Mouse (Mus musculus) forebrain, embryonic 15.5 days (tissue): ENCODE data around the gene Vcp. TPM values are rescaled to one million over a fixed set of nuclear protein-coding genes. Genes with fewer than 3 reads are reported as not detected.
A peak's percentile ranks its signal among the peaks of the same experiment; 100 is the strongest.
"Not testable (repeated sequence)": the region's sequence is repeated elsewhere in the genome, so short reads cannot be mapped to it uniquely, and the experiment has no call there.

ENCODE experiments used
- ATAC-seq: fragments of 200-750 bp; cut with Nextera tagmentation; replicated peaks from 2 replicates; pipeline ENCODE4 v1.8.0; 2017; ENCODE audit warnings: mild to moderate bottlenecking, moderate TSS enrichment, moderate library complexity
- H3K27ac ChIP-seq: fragments of 300-500 bp; sonication (generic); replicated peaks from 2 replicates; pipeline ENCODE4 v1.5.1; 2015; ENCODE audit warnings: mild to moderate bottlenecking, inconsistent platforms
- H3K27me3 ChIP-seq: fragments of 300-500 bp; sonication (generic); 2 replicates; pipeline ENCODE4 v1.6.1; 2015; ENCODE audit warnings: inconsistent platforms
- H3K36me3 ChIP-seq: fragments of 300-500 bp; sonication (generic); 2 replicates; pipeline ENCODE4 v1.6.1; 2015; ENCODE audit warnings: mild to moderate bottlenecking, inconsistent platforms
- H3K4me1 ChIP-seq: fragments of 300-500 bp; sonication (generic); 2 replicates; pipeline ENCODE4 v1.6.1; 2015; ENCODE audit warnings: inconsistent platforms
- H3K4me2 ChIP-seq: fragments of 300-500 bp; sonication (generic); replicated peaks from 2 replicates; pipeline ENCODE4 v1.6.1; 2015; ENCODE audit warnings: mild to moderate bottlenecking, inconsistent platforms
- H3K4me3 ChIP-seq: fragments of 300-500 bp; sonication (generic); 2 replicates; pipeline ENCODE4 v1.5.1; 2015; ENCODE audit warnings: mild to moderate bottlenecking, inconsistent platforms
- H3K9ac ChIP-seq: fragments of 300-500 bp; sonication (generic); replicated peaks from 2 replicates; pipeline ENCODE4 v1.6.1; 2015; ENCODE audit warnings: mild to moderate bottlenecking, inconsistent platforms
- H3K9me3 ChIP-seq: fragments of 300-500 bp; sonication (generic); 2 replicates; pipeline ENCODE4 v1.6.1; 2016; ENCODE audit warnings: inconsistent platforms
- WGBS: fragments of 180-500 bp; shearing (Covaris S2); methylation state at CpG from one replicate; pipeline ENCODE4 v1.1.7; 2015; ENCODE audit warnings: mixed read lengths; 5-methylcytosine and 5-hydroxymethylcytosine counted together
- polyA plus RNA-seq: library from polyadenylated mRNA; unstranded; fragments of >200 nt; fragmentation: Nextera tagmentation; extraction: Ambion mirVana; gene quantifications from 2 replicates; pipeline ENCODE4 v1.2.1, GENCODE M21; 2015

The Vcp gene
- polyA plus RNA-seq, 1 experiment from 2014 or later, result 521 TPM

DNA sequence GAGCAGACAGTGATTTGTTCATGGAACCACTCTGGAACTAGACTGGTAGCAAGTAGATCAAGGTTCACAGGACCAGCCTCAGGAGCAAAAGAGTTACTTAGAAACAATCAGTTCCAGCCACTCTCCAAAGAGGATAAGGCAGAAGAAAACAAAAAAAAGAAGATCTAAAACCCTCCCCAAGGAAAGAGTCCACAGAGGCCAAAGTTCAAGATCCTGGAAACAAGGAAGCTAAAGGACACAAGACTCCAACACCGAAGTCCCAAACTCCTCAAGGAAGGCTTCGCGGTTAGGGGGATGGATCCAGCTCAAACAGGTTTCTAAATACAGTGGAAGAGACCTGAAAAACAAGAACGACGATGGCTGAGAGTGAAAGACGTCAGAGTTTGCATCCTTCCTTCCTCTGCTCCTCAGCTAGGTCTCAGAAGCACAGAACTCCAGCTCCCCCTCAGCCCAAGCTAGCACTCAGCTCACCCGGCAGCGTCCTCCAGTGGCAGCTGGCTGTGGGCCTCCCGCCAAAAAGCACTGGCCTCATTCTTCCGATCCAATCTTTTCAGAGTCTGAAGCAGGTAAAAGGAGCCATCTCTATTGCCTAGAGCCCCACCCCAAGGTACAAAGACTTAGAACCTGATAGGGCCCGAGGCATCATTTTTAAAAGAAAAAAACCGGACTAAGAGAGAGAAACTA is 2.6 kb upstream of the Vcp start:
- H3K27me3 ChIP-seq, result no peaks in the 10 kb centered on the region
- ATAC-seq, result no peak
- H3K27ac ChIP-seq, result no peak overlapping the region

DNA sequence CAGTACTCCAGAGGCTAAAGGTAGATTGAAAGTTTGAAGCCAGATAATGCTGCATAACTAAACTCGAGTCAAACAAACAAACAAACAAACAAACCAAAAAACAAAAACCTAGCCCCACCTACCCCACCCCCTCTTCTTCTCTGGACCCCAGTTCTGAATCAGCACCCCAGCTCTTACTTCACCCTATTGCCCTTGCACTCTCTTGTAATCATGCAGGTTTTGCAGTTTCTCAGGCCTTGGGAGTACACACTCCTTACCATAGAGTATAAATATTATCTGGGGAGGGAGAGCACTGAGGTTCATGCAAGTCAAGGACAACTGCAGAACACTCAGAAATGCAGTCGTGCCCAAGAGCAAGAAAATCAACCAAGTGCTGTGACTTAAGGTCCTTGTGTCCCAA is 965 bp upstream of the Vcp start:
- no peaks in the 10 kb centered on the region for H3K9me3 ChIP-seq
- 85% methylated on average over 2 of the region's 2 CpGs for WGBS
- H3K36me3 ChIP-seq, result 0 out of 2 replicates have a peak, but pooled peaks cover 2% of the 10 kb centered on the region
- peaks cover 29% of the 10 kb centered on the region for H3K4me1 ChIP-seq
- H3K9ac ChIP-seq, result no peak overlapping the region
- H3K27ac ChIP-seq, result peak overlapping the region; percentile 99
- H3K4me2 ChIP-seq, result 0 out of 2 replicates have a peak overlapping the region, but pooled peaks have one; percentile 39
- H3K4me3 ChIP-seq, result no peak overlapping the region
- no peaks in the 10 kb centered on the region for H3K27me3 ChIP-seq
- ATAC-seq, result no peak

More for the DNA sequence above, 2.6 kb upstream of the Vcp start:
- Histone ChIP-seq H3K4me2 (no peak overlapping the region), H3K9ac (no peak overlapping the region), H3K4me3 (no peak overlapping the region), H3K9me3 (no peaks in the 10 kb centered on the region), H3K36me3 (no peaks in the 10 kb centered on the region), H3K4me1 (peaks cover 18% of the 10 kb centered on the region)
- 76% methylated on average over 12 of the region's 12 CpGs for WGBS

DNA sequence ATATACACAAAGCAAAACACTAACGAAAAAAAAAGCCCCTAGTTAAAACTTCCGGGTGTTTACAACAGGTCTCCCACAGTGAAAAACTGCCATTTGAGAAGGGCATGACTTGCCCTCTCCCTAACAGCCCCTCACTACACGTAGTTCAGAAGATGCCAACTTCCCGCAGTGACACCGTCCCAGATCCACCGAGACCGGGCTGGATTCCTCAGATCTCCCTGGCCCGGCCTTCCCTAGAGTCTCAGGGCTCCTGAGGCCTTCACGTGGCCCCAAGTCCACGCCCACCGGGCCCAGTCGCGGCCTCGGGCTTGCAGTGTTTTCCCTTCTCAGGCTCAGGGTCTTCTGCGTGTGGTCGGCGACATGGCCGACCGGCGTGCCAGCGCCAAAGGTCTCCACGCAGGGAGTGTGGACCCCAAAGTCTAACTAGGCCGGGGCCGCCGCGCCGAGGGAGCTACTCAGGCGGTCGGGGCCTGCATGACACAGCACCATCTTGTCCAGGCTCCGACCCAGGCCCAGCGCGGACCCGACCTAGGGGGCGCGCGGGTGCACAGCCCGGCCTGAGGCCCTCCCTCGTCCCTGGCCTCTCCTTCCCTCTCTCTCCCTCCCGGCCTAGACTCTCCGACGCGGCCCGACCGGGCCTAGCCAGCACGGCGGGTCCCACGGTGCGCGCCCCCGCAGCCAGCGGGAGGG is 711 bp downstream of the Vcp start:
- peak; percentile 66 for ATAC-seq
- WGBS, result under 1% methylated on average over 51 of the region's 51 CpGs
- peaks cover 15% of the 10 kb centered on the region for H3K36me3 ChIP-seq

DNA sequence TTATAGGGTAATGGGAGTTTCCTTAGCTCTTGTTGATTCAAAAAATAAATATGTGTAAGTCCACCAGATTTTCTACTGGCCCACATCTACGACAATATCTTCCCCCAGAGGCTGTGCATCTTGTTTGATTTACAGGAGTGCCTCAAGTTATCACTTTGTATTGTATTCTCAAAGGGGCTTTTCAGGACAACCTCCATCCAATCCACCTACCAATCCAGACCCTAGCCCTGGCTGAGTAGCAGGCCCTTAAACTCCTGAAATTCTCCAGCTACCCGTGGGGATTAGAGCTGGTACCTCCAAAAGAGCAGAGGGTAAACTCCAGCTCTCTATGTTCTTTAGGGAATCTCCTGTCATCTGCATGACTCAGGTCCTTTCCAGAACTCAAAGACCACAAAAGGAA is 2.3 kb downstream of the Vcp start:
- 86% methylated on average over 2 of the region's 2 CpGs for WGBS
- no peak for ATAC-seq
- H3K9ac ChIP-seq, result peak overlapping the region; percentile 0; the same call in 1 of the 2 replicates

More for the DNA sequence above, 711 bp downstream of the Vcp start:
- Histone ChIP-seq H3K4me1 (peaks cover 29% of the 10 kb centered on the region), H3K4me3 (peak overlapping the region; percentile 100), H3K4me2 (peak overlapping the region; percentile 83), H3K9ac (peak overlapping the region; percentile 97), H3K27me3 (no peaks in the 10 kb centered on the region), H3K27ac (peak overlapping the region; percentile 99), H3K9me3 (no peaks in the 10 kb centered on the region)

DNA sequence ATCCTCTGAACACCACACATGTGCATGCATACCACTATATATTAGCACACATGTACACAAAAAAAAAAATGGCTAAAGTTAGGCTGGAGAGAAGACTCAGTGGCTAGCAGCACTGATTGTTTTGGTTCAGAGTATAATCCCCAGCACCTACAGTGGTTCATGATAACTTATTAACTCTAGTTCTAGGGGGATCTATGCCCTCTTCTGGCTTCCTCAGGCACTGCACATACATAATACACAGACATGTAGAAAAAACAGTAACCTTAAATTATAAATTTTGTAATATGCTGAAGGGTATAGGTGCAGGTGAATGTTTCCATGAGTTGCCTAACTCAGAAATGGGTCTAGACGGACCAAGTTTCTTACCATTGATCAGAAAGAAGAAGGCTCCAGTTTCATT is 12.0 kb downstream of the Vcp start:
- H3K4me3 ChIP-seq, result no peak overlapping the region
- 89% methylated on average over 1 of the region's 1 CpGs for WGBS
- ATAC-seq, result no peak
- no peak overlapping the region for H3K9ac ChIP-seq
- H3K36me3 ChIP-seq, result peaks cover 97% of the 10 kb centered on the region
- H3K27ac ChIP-seq, result no peak overlapping the region
- no peaks in the 10 kb centered on the region for H3K27me3 ChIP-seq
- H3K4me1 ChIP-seq, result no peaks in the 10 kb centered on the region
- H3K4me2 ChIP-seq, result no peak overlapping the region
- H3K9me3 ChIP-seq, result no peaks in the 10 kb centered on the region

More for the DNA sequence above, 2.3 kb downstream of the Vcp start:
- no peak overlapping the region for H3K27ac ChIP-seq
- no peaks in the 10 kb centered on the region for H3K27me3 ChIP-seq
- peaks cover 31% of the 10 kb centered on the region for H3K36me3 ChIP-seq
- H3K4me3 ChIP-seq, result peak overlapping the region; percentile 100
- H3K4me1 ChIP-seq, result peaks cover 29% of the 10 kb centered on the region
- peak overlapping the region; percentile 83 for H3K4me2 ChIP-seq
- no peaks in the 10 kb centered on the region for H3K9me3 ChIP-seq

DNA sequence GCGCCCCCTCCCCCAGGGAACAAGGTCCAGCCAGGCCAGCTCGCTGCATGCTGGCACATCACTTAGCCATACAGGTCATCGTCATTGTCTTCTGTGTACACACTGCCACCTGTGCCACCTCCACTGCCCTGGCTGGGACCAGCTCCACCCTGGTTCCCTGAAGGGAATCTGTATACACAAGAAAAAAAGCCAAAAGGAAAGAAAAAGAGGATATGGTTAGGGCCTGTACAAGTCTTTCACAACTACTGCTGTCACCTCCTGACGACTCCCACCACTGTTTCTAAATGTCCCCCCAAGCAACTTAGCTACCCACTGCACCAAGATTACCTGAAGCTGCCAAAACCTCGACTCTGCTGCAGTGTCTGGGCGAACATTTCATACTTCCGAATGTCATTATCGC is 19.8 kb downstream of the Vcp start:
- H3K36me3 ChIP-seq, result peaks cover 78% of the 10 kb centered on the region
- H3K9ac ChIP-seq, H3K4me2 ChIP-seq, H3K4me3 ChIP-seq, H3K27ac ChIP-seq, H3K9me3 ChIP-seq, H3K4me1 ChIP-seq, H3K27me3 ChIP-seq, ATAC-seq: not testable (repeated sequence)
- 92% methylated on average over 8 of the region's 8 CpGs for WGBS

DNA sequence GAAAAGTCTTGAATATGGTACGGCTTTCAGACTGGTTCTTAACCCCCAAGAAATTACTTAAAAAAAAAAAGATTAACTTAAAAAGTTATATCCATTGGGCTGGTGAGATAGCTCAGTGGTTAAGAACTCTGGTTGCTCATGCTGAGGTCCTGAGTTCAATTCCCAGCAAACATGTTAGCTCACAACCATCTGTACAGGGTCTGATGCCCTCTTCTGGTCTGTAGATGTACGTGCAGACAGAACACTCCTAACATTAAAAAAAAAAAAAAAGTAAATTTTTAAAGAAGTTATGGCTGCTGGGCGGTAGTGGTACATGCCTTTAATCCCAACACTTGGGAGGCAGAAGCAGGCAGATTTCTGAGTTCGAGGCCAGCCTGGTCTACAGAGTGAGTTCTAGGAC is 22.2 kb downstream of the Vcp start:
- Histone ChIP-seq H3K4me3 (no peak overlapping the region), H3K4me2 (no peak overlapping the region), H3K4me1 (no peaks in the 10 kb centered on the region), H3K9me3 (no peaks in the 10 kb centered on the region), H3K36me3 (peaks cover 55% of the 10 kb centered on the region), H3K27ac (no peak overlapping the region), H3K27me3 (no peaks in the 10 kb centered on the region), H3K9ac (no peak overlapping the region)
- 97% methylated on average over 4 of the region's 4 CpGs for WGBS
- no peak for ATAC-seq

DNA sequence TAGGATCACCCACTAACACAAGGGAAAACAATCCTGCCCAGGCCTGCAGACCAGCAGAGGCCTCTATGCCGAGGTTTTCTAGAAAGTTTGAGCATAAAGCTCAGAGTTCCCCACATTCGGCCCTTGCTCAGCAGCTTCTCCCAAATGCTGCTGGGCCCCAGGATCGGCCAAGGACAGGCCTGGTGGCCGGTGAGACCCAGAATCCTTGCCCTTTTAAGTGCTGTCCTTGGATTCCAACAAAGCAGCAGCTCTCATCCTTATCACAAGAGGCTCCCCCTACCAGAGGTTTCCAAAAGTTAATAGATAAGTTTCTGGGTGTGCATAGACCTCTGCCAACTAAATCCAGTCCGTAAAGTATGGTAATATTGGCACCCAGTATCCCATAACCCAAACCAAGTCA is 26.4 kb downstream of the Vcp start:
- Histone ChIP-seq H3K4me2 (no peak overlapping the region), H3K9ac (no peak overlapping the region), H3K4me1 (no peaks in the 10 kb centered on the region), H3K9me3 (no peaks in the 10 kb centered on the region), H3K4me3 (no peak overlapping the region), H3K36me3 (peaks cover 19% of the 10 kb centered on the region), H3K27me3 (no peaks in the 10 kb centered on the region), H3K27ac (no peak overlapping the region)
- 86% methylated on average over 5 of the region's 5 CpGs for WGBS
- ATAC-seq, result no peak

DNA sequence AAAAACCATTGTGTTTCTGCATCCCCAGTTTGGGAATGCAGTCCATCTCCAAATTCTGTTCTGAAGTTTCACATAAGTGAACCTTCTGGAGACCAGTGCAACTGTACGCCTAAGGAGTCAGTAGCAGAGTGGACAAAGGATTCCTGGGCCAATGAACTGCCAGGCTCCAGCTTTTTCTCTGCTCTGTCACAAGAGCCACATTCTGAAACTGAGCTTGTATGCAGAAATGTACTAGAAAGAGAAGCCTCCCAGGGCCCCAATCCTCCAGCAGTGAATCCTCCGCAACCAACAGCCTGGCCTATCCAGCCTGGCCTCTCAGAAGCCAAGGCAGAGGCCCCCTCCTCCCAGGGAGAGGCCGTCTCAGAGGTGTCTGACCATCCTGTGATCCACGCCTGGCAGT is 27.4 kb downstream of the Vcp start:
- WGBS, result 76% methylated on average over 4 of the region's 4 CpGs
- H3K4me3 ChIP-seq, result no peak overlapping the region
- H3K4me1 ChIP-seq, result no peaks in the 10 kb centered on the region
- no peaks in the 10 kb centered on the region for H3K27me3 ChIP-seq
- H3K4me2 ChIP-seq, result no peak overlapping the region
- no peaks in the 10 kb centered on the region for H3K9me3 ChIP-seq
- no peak overlapping the region for H3K27ac ChIP-seq
- H3K9ac ChIP-seq, result no peak overlapping the region
- ATAC-seq, result no peak
- H3K36me3 ChIP-seq, result peaks cover 10% of the 10 kb centered on the region; the same call in 1 of the 2 replicates

DNA sequence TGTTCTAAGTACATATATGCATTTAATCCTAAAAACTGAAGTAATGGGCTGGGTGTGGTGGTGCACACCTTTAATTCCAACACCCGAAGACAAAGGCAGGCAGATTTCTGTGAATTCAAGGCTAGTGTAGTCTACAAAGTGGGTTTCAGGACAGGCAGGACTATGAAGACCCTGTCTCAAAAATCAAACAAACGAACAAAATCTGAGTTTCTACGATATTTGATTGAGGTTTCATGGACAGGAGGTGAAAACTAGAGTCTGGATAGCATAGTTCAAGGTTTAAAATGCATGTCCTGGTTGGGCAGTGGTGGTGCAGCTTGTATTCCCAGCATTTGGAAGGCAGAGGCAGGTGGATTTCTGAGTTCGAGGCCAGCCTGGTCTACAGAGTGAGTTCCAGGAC is 31.0 kb downstream of the Vcp start, which contains the start of gene 1700022I11Rik:
TSS of gene 1700022I11Rik (plus strand) at position 301 of the 400 bp plus-strand sequence.
- H3K9me3 ChIP-seq, result no peaks in the 10 kb centered on the region
- no peak within 1 kb of the TSS for H3K4me3 ChIP-seq
- no peak within 1 kb of the TSS for H3K4me2 ChIP-seq
- H3K27me3 ChIP-seq, result no peaks in the 10 kb centered on the region
- no peak for ATAC-seq
- H3K36me3 ChIP-seq, result no peaks in the 10 kb centered on the region
- peaks cover 4% of the 10 kb centered on the region; the same call in 1 of the 2 replicates for H3K4me1 ChIP-seq
- WGBS, result 86% methylated on average over 4 of the region's 4 CpGs
- no peak within 1 kb of the TSS for H3K9ac ChIP-seq
- no peak within 1 kb of the TSS for H3K27ac ChIP-seq

DNA sequence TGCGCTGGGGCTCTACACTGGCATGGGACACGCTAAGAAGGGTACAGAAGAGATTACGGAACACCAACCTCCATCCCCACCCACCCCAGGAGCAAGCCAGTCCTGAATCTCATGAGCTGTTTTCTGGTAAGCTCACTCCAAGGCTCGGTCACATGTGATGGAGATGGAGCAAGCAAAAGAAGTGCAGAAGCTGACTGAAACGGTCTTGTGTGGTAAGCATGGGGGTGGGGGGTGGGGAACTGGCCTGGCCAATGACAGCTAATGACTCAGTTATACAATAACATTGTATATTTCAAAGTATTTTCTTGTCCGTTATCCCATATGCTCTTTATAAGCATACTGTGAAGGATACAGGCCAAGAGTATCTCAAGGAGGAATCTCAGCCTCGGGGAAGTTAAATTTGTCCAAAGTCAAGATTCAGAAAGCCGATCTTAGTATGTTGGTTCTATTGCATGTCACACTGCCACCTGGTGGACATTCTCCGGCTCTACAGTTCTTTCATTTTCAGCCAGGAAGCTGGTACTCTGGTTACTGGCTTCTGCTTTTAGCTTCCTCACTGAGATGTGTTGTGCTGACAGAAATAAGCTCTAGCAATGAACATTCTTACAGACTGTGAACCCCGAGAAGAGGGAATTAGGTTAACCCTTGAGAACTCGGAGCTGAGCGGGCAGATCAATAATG is 35.1 kb downstream of the Vcp start:
- H3K9me3 ChIP-seq, result no peaks in the 10 kb centered on the region
- H3K4me2 ChIP-seq, result peak overlapping the region; percentile 27
- H3K4me3 ChIP-seq, result no peak overlapping the region
- 14% methylated on average over 12 of the region's 12 CpGs for WGBS
- H3K4me1 ChIP-seq, result peaks cover 4% of the 10 kb centered on the region; the same call in 1 of the 2 replicates
- ATAC-seq, result peak; percentile 44
- H3K27me3 ChIP-seq, result no peaks in the 10 kb centered on the region
- no peaks in the 10 kb centered on the region for H3K36me3 ChIP-seq
- H3K27ac ChIP-seq, result no peak overlapping the region
- H3K9ac ChIP-seq, result no peak overlapping the region

DNA sequence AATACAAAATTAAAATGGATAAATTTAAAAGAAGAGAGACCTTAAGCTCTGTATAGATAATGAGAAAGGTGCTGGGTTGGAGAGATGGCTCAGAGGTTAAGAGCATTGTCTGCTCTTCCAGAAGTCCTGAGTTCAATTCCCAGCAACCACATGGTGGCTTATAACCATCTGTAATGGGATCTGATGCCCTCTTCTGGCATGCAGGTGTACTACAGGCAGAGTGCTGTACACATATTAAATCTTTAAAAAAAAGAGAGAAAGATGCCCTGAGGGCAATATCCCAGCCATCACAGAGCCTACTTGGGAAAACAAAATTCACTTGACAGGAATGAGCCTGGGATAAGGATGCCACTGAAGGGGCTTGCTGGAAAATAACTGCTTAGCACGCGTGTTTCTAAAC is 36.8 kb downstream of the Vcp start:
- H3K4me3 ChIP-seq, result no peak overlapping the region
- H3K9ac ChIP-seq, result no peak overlapping the region
- 96% methylated on average over 2 of the region's 2 CpGs for WGBS
- H3K4me1 ChIP-seq, result peaks cover 4% of the 10 kb centered on the region; the same call in 1 of the 2 replicates
- no peaks in the 10 kb centered on the region for H3K9me3 ChIP-seq
- H3K36me3 ChIP-seq, result peaks cover 6% of the 10 kb centered on the region; the same call in 1 of the 2 replicates
- no peak overlapping the region for H3K4me2 ChIP-seq
- H3K27ac ChIP-seq, result no peak overlapping the region
- H3K27me3 ChIP-seq, result no peaks in the 10 kb centered on the region
- ATAC-seq, result no peak
